Mouse (Mus musculus) embryonic facial prominence, embryonic 10.5 days (tissue): ENCODE results near the gene Nrm. TPM values are rescaled to one million over a fixed set of nuclear protein-coding genes. Genes with fewer than 3 reads are reported as not detected.

Experiments
- DNase-seq: peaks from one replicate; pipeline ENCODE4 v3.0.0-alpha.2; 2017; ENCODE audit warnings: low spot score
- H3K27ac ChIP-seq: fragments of 300-500 bp; sonication (generic); replicated peaks from 2 replicates; pipeline ENCODE4 v1.5.1; 2016; ENCODE audit warnings: mild to moderate bottlenecking
- H3K27me3 ChIP-seq: fragments of 300-500 bp; sonication (generic); replicated peaks from 2 replicates; pipeline ENCODE4 v1.6.1; 2016; ENCODE audit warnings: low read depth, mild to moderate bottlenecking; ENCODE audit not compliant: poor library complexity, severe bottlenecking
- H3K36me3 ChIP-seq: fragments of 300-500 bp; sonication (generic); replicated peaks from 2 replicates; pipeline ENCODE4 v1.6.1; 2016; ENCODE audit warnings: mild to moderate bottlenecking, moderate library complexity
- H3K4me1 ChIP-seq: fragments of 300-500 bp; sonication (generic); 2 replicates; pipeline ENCODE4 v1.6.1; 2016
- H3K4me3 ChIP-seq: fragments of 300-500 bp; sonication (generic); 2 replicates; pipeline ENCODE4 v1.5.1; 2016; ENCODE audit warnings: mild to moderate bottlenecking, moderate library complexity
- H3K9me3 ChIP-seq: fragments of 300-500 bp; sonication (generic); 2 replicates; pipeline ENCODE4 v1.6.1; 2016; ENCODE audit warnings: mild to moderate bottlenecking
- WGBS: fragments of 180-500 bp; shearing (Covaris S2); methylation state at CpG from one replicate; pipeline ENCODE4 v1.1.7; 2016; 5-methylcytosine and 5-hydroxymethylcytosine counted together
- polyA plus RNA-seq: library from polyadenylated mRNA; unstranded; fragments of >200 nt; fragmentation: Nextera tagmentation; extraction: Ambion mirVana; gene quantifications from 2 replicates; pipeline ENCODE4 v1.2.1, GENCODE M21; 2016

Nrm gene
- polyA plus RNA-seq, 1 experiment from 2014 or later: 65.1 TPM

DNA sequence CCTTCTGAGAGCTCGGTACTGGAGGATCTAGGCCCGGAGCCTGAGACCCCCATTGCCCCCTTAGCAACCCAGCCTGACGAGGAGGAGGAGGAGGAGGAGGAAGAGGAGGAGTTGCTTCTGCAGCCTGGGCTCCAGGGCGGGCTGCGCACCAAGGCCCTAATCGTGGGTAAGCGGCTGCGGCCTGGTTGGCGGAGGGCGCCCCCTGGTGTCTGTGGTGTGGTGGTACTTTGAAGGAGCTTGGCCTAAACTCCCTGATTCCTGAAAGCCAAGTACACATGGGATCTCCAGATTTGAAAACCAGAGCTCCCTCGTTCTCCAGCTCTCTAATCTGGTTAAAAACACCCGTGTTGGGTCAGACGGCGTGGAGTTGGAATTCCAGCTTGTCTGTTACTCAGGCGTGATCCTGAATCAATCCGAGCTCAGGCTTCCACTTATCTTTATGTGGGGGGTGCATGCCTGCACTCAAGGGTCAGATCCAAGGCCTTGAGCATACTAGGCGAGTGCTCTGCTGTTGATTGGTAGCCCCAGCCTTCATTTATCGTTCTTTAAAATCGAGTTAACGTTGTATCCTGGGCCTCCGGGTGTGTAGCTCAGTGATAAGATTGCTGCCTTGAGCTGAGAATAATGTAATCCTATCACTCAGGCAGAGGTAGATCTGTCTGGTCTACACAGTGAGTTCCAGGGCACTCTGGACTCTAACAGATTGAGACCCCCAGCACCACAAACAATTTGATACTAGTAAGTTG is 12.8 kb downstream of the Nrm start:
- H3K9me3 ChIP-seq: peaks cover 5% of the 10 kb centered on the region
- peaks cover 73% of the 10 kb centered on the region for H3K36me3 ChIP-seq
- peak; percentile 91 for DNase-seq
- H3K4me3 ChIP-seq: peak overlapping the region; percentile 42
- H3K27ac ChIP-seq: peak overlapping the region; percentile 52
- H3K27me3 ChIP-seq: no peaks in the 10 kb centered on the region
- H3K4me1 ChIP-seq: peaks cover 39% of the 10 kb centered on the region
- 34% methylated on average over 21 of the region's 21 CpGs for WGBS

- Histone ChIP-seq H3K27ac (no peak overlapping the region), H3K4me1 (peaks cover 31% of the 10 kb centered on the region), H3K27me3 (no peaks in the 10 kb centered on the region), H3K9me3 (peaks cover 5% of the 10 kb centered on the region), H3K4me3 (no peak overlapping the region; the same call in 1 of the 2 replicates), H3K36me3 (peaks cover 72% of the 10 kb centered on the region)
- WGBS: 89% methylated on average over 6 of the region's 6 CpGs
- DNase-seq: no peak
Measured at GRCm38 (mm10) chr17:35874721-35875120, 13.6 kb downstream of the Nrm start.

DNA sequence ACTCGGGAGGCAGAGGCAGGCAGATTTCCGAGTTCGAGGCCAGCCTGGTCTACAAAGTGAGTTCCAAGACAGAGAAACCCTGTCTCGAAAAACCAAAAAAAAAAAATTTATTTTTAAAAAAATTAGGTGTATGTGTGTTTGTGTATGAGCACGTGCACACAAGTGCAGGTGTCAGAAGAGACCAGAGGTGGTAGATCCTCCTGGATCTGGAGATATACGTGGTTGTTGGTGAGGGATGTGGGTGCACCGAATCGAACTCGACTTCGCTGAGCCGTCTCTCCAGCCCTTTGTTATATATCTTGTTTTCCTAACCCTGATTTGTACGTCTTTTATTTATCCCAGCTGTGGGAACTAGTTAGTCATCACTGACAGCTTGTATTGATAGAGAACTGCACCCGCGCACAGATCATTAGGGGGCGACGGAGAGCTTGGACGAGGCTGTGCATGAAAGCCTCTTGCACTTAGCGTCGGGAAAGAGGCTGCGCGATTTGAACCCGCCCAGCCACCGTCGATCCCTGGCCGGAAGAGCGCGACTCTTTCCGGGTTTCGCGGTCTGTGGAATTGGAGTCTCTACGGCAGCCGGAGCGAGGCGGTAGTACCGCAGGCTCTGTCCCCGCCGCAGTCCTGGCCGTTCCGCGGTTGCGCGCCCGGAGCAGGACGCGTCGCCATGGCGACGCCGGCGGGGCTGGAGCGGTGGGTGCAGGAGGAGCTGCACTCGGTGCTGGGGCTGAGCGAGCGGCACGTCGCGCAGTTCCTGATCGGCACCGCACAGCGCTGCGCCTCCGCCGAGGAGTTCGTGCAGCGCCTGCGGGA is 18.3 kb downstream of the Nrm start, which contains the start of gene Dhx16:
TSS of gene Dhx16 (plus strand) at position 575 of the 813 bp plus-strand sequence.
- Histone ChIP-seq H3K36me3 (peaks cover 62% of the 10 kb centered on the region), H3K9me3 (no peaks in the 10 kb centered on the region), H3K27ac (peak within 1 kb of the TSS; percentile 87), H3K4me3 (peak within 1 kb of the TSS; percentile 98), H3K4me1 (peaks cover 15% of the 10 kb centered on the region), H3K27me3 (no peaks in the 10 kb centered on the region)
- 6% methylated on average over 66 of the region's 66 CpGs for WGBS
- peak; percentile 97 for DNase-seq

DNA sequence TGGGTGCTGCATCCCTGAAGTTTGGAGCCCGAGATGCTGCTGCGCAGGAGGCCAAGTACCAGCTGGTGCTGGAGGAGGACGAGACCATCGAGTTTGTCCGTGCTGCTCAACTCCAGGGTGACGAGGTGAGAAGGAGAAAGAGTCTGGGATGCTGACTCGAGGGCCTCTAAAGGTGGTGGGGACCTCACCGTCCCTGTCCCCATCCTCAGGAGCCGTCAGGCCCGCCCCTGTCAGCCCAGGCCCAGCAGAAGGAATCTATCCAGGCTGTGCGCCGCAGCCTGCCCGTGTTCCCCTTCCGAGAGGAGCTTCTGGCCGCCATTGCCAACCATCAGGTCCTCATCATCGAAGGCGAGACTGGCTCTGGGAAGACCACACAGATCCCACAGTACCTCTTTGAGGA is 21.8 kb downstream of the Nrm start:
- no peak overlapping the region for H3K4me3 ChIP-seq
- H3K27me3 ChIP-seq: no peaks in the 10 kb centered on the region
- H3K9me3 ChIP-seq: no peaks in the 10 kb centered on the region
- H3K36me3 ChIP-seq: peaks cover 70% of the 10 kb centered on the region
- 93% methylated on average over 17 of the region's 17 CpGs for WGBS
- peaks cover 15% of the 10 kb centered on the region for H3K4me1 ChIP-seq
- DNase-seq: no peak
- H3K27ac ChIP-seq: no peak overlapping the region

- Histone ChIP-seq H3K27me3 (no peaks in the 10 kb centered on the region), H3K27ac (no peak overlapping the region), H3K4me3 (no peak overlapping the region), H3K36me3 (peaks cover 77% of the 10 kb centered on the region), H3K9me3 (no peaks in the 10 kb centered on the region), H3K4me1 (peaks cover 15% of the 10 kb centered on the region)
- WGBS: 97% methylated on average over 14 of the region's 14 CpGs
- DNase-seq: no peak
Measured at GRCm38 (mm10) chr17:35883777-35884176, 22.7 kb downstream of the Nrm start.

- Histone ChIP-seq H3K36me3 (peaks cover 100% of the 10 kb centered on the region), H3K4me3 (peak overlapping the region; percentile 16; the same call in 1 of the 2 replicates), H3K9me3 (no peaks in the 10 kb centered on the region), H3K27me3 (no peaks in the 10 kb centered on the region), H3K4me1 (no peaks in the 10 kb centered on the region), H3K27ac (no peak overlapping the region)
- no peak for DNase-seq
- WGBS: 76% methylated on average over 17 of the region's 17 CpGs
Measured at GRCm38 (mm10) chr17:35887725-35888124, 26.6 kb downstream of the Nrm start.

DNA sequence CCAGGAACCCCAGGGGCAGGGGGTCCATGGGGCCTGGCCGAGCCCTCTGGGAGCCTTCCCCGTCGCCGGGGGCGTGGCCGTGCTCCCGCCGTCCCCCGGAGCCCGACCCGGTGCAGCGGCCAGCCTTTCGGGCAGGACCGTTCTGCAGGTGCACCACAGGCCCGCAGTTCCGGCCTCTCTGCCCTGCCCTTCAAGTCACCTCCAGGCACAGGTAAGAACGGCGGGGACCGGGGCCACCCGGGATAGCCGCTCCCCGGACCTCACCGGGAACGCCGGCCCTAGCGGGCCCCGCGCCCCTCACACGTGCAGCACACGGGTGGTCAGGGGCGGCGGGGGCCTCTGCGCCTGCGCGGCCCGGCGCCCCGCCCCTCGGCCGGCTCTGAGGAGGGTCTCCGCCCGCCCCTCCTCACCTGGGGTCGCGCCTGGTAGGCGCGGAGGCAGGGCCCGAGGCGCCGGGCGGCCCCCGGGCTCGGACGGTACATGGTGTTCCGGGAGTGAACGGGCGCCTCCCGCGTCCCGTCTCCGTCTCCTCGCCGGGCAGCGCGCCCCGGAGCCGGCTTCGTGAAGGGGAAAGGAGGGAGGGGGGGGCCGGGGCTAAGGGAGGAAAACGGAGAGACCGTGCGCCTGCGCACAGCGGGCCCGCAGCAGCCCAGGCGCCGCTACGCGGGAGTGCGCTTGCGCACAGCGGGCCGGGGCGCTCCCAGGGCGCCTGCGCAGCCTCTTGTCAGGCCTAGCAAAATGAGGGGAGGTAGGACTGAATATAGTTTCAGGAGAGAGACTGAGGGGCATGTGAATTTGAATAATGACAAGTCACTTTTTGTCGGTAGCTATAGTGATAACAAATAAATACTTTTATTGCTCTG is 35.9 kb downstream of the Nrm start, which contains the start of gene 2310061I04Rik:
TSS of gene 2310061I04Rik (minus strand) at position 651 of the 863 bp plus-strand sequence.
- peaks cover 25% of the 10 kb centered on the region for H3K4me1 ChIP-seq
- peaks cover 79% of the 10 kb centered on the region for H3K36me3 ChIP-seq
- WGBS: under 1% methylated on average over 86 of the region's 86 CpGs
- H3K27me3 ChIP-seq: no peaks in the 10 kb centered on the region
- peak; percentile 94 for DNase-seq
- H3K4me3 ChIP-seq: peak within 1 kb of the TSS; percentile 74
- H3K27ac ChIP-seq: peak within 1 kb of the TSS; percentile 96
- H3K9me3 ChIP-seq: no peaks in the 10 kb centered on the region

- WGBS: 46% methylated on average over 23 of the region's 23 CpGs
- peak overlapping the region; percentile 74 for H3K4me3 ChIP-seq
- peaks cover 25% of the 10 kb centered on the region for H3K4me1 ChIP-seq
- no peaks in the 10 kb centered on the region for H3K27me3 ChIP-seq
- H3K27ac ChIP-seq: peak overlapping the region; percentile 96
- no peaks in the 10 kb centered on the region for H3K9me3 ChIP-seq
- peak; percentile 34 for DNase-seq
- H3K36me3 ChIP-seq: peaks cover 79% of the 10 kb centered on the region
Measured at GRCm38 (mm10) chr17:35897644-35898573, 36.8 kb downstream of the Nrm start.

- Histone ChIP-seq H3K27me3 (no peaks in the 10 kb centered on the region), H3K36me3 (peaks cover 80% of the 10 kb centered on the region), H3K27ac (no peak overlapping the region), H3K9me3 (no peaks in the 10 kb centered on the region), H3K4me1 (peaks cover 23% of the 10 kb centered on the region), H3K4me3 (no peak overlapping the region)
- DNase-seq: no peak
- WGBS: 87% methylated on average over 3 of the region's 3 CpGs
Measured at GRCm38 (mm10) chr17:35900636-35901035, 39.5 kb downstream of the Nrm start.

GRCm38 (mm10) chr17:35903343-35903991 is 42.3 kb downstream of the Nrm start:
- no peak overlapping the region for H3K4me3 ChIP-seq
- peaks cover 4% of the 10 kb centered on the region for H3K4me1 ChIP-seq
- H3K36me3 ChIP-seq: peaks cover 98% of the 10 kb centered on the region
- no peak overlapping the region for H3K27ac ChIP-seq
- DNase-seq: no peak
- H3K27me3 ChIP-seq: no peaks in the 10 kb centered on the region
- 93% methylated on average over 9 of the region's 9 CpGs for WGBS
- no peaks in the 10 kb centered on the region for H3K9me3 ChIP-seq

GRCm38 (mm10) chr17:35903992-35904355 is 42.9 kb downstream of the Nrm start:
- Histone ChIP-seq H3K27ac (no peak overlapping the region), H3K27me3 (no peaks in the 10 kb centered on the region), H3K4me3 (no peak overlapping the region), H3K4me1 (peaks cover 9% of the 10 kb centered on the region), H3K36me3 (peaks cover 100% of the 10 kb centered on the region), H3K9me3 (no peaks in the 10 kb centered on the region)
- no peak for DNase-seq
- 80% methylated on average over 4 of the region's 4 CpGs for WGBS
